Mouse (Mus musculus): Measurements from ENCODE around the gene Cd3d. TPM values are rescaled to one million over a fixed set of nuclear protein-coding genes. Genes with fewer than 3 reads are reported as not detected.

Gene Cd3d
- polyA plus RNA-seq, 1 experiment from 2014 or later: not detected

DNA sequence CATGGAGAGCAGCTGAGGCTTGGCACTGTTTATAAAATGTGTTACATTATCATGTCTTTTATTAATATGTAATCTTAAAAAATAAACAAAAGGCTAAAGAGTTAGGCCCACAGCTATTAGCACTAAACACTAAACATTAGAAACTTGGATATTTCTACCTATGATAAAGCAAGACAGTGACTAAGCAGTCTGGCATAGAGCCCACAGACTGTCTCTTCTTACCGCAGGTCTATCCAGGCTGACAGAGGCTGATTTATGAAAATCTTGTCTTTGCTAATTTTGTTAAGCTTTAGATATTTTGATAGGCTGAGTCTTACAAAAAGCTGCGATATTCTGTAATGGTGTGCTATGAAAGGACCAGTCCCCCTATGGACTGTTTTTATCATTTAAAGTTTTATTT, 11.7 kb downstream of the Cd3d start:
- ATAC-seq (ENCODE audit: insufficient number of reproducible peaks, insufficient read depth, low FRiP score, low TSS enrichment, low read depth): no peak
- H3K27me3 ChIP-seq: peaks cover 6% of the 10 kb centered on the region; the same call in 1 of the 2 replicates
- H3K36me3 ChIP-seq: no peaks in the 10 kb centered on the region
- H3K4me2 ChIP-seq: no peak overlapping the region
- no peak overlapping the region for H3K9ac ChIP-seq
- no peaks in the 10 kb centered on the region for H3K9me3 ChIP-seq
- no peak overlapping the region for H3K27ac ChIP-seq
- no peak overlapping the region for H3K4me3 ChIP-seq
- H3K4me1 ChIP-seq: no peaks in the 10 kb centered on the region
- WGBS: 93% methylated on average over 2 of the region's 2 CpGs

GRCm38 (mm10) chr9:44994962-44995361, 13.4 kb downstream of the Cd3d start:
- H3K4me1 ChIP-seq: no peaks in the 10 kb centered on the region
- no peaks in the 10 kb centered on the region for H3K36me3 ChIP-seq
- no peak overlapping the region for H3K27ac ChIP-seq
- no peaks in the 10 kb centered on the region for H3K9me3 ChIP-seq
- peaks cover 12% of the 10 kb centered on the region for H3K27me3 ChIP-seq
- no peak overlapping the region for H3K9ac ChIP-seq
- ATAC-seq (ENCODE audit: insufficient number of reproducible peaks, insufficient read depth, low FRiP score, low TSS enrichment, low read depth): no peak
- H3K4me3 ChIP-seq: no peak overlapping the region
- 72% methylated on average over 4 of the region's 4 CpGs for WGBS
- H3K4me2 ChIP-seq: no peak overlapping the region

GRCm38 (mm10) chr9:44996590-44996989, 15.0 kb downstream of the Cd3d start:
- no peaks in the 10 kb centered on the region for H3K4me1 ChIP-seq
- no peaks in the 10 kb centered on the region for H3K36me3 ChIP-seq
- peaks cover 17% of the 10 kb centered on the region for H3K27me3 ChIP-seq
- no peak overlapping the region for H3K9ac ChIP-seq
- ATAC-seq (ENCODE audit: insufficient number of reproducible peaks, insufficient read depth, low FRiP score, low TSS enrichment, low read depth): no peak
- H3K9me3 ChIP-seq: no peaks in the 10 kb centered on the region
- no peak overlapping the region for H3K27ac ChIP-seq
- WGBS: 90% methylated on average over 7 of the region's 7 CpGs
- H3K4me3 ChIP-seq: no peak overlapping the region
- no peak overlapping the region for H3K4me2 ChIP-seq

DNA sequence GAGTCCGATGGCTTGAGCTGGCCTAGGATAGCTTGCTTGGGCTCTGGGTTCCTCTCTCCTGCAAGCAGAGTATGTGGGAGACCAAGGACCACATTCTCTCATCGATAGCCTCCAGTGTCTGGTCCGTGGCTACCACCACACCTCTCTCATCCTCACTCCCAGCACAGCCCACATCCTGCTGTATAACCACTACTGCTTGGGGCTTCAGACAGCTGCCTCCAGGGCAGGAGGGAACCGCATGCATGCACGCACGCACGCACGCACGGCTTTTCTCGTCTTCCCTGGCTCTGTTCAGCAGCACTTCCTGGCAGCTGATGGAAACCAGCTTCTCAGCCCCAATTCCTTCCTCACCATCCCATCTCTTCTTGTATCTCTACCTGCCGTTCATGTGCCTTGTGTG, 16.6 kb downstream of the Cd3d start:
- Histone ChIP-seq H3K9me3 (no peaks in the 10 kb centered on the region), H3K4me2 (no peak overlapping the region), H3K4me3 (no peak overlapping the region), H3K27ac (no peak overlapping the region), H3K4me1 (no peaks in the 10 kb centered on the region), H3K27me3 (peaks cover 17% of the 10 kb centered on the region), H3K9ac (no peak overlapping the region), H3K36me3 (no peaks in the 10 kb centered on the region)
- no peak for ATAC-seq (ENCODE audit: insufficient number of reproducible peaks, insufficient read depth, low FRiP score, low TSS enrichment, low read depth)
- 65% methylated on average over 11 of the region's 11 CpGs for WGBS

GRCm38 (mm10) chr9:44999171-44999570, 17.6 kb downstream of the Cd3d start:
- Histone ChIP-seq H3K9me3 (no peaks in the 10 kb centered on the region), H3K4me2 (no peak overlapping the region), H3K27ac (no peak overlapping the region), H3K4me3 (no peak overlapping the region), H3K4me1 (no peaks in the 10 kb centered on the region), H3K9ac (no peak overlapping the region), H3K36me3 (no peaks in the 10 kb centered on the region), H3K27me3 (peaks cover 17% of the 10 kb centered on the region)
- 50% methylated on average over 6 of the region's 6 CpGs for WGBS
- no peak for ATAC-seq (ENCODE audit: insufficient number of reproducible peaks, insufficient read depth, low FRiP score, low TSS enrichment, low read depth)

- Histone ChIP-seq H3K4me2 (no peak overlapping the region), H3K27ac (no peak overlapping the region), H3K36me3 (no peaks in the 10 kb centered on the region), H3K9ac (no peak overlapping the region), H3K4me3 (no peak overlapping the region), H3K9me3 (no peaks in the 10 kb centered on the region), H3K4me1 (no peaks in the 10 kb centered on the region), H3K27me3 (peaks cover 17% of the 10 kb centered on the region)
- ATAC-seq (ENCODE audit: insufficient number of reproducible peaks, insufficient read depth, low FRiP score, low TSS enrichment, low read depth): no peak
- WGBS: 80% methylated on average over 5 of the region's 5 CpGs
Observed at GRCm38 (mm10) chr9:44999776-45000175, 18.2 kb downstream of the Cd3d start.

GRCm38 (mm10) chr9:45000249-45000648, 18.7 kb downstream of the Cd3d start:
- H3K9ac ChIP-seq: no peak overlapping the region
- peaks cover 17% of the 10 kb centered on the region for H3K27me3 ChIP-seq
- H3K36me3 ChIP-seq: no peaks in the 10 kb centered on the region
- H3K4me2 ChIP-seq: no peak overlapping the region
- no peak for ATAC-seq (ENCODE audit: insufficient number of reproducible peaks, insufficient read depth, low FRiP score, low TSS enrichment, low read depth)
- no peaks in the 10 kb centered on the region for H3K4me1 ChIP-seq
- H3K27ac ChIP-seq: no peak overlapping the region
- no peaks in the 10 kb centered on the region for H3K9me3 ChIP-seq
- WGBS: 60% methylated on average over 3 of the region's 3 CpGs
- H3K4me3 ChIP-seq: no peak overlapping the region

DNA sequence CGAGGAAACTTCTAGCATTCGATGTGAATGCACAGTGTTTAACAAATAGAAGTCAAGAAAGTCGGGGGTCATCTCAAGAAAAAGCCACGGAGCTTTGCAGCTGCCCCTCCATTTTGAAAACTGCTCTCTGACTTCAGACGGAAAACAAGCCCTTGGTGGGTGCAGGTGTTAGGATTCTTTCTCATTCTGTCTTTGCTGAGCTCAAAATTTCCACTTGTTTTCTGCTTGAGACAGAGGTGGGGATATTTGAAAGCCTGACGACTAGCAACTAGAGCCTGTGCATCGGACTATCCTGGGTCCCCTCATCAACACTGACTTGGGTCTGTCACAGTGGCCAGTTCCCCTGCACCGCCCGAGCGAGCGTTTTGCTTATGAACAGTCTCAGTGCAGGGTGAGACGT, 25.8 kb downstream of the Cd3d start:
- Histone ChIP-seq H3K36me3 (no peaks in the 10 kb centered on the region), H3K27ac (no peak overlapping the region), H3K27me3 (peaks cover 13% of the 10 kb centered on the region), H3K4me3 (no peak overlapping the region), H3K9ac (no peak overlapping the region), H3K4me2 (no peak overlapping the region), H3K4me1 (no peaks in the 10 kb centered on the region), H3K9me3 (no peaks in the 10 kb centered on the region)
- 79% methylated on average over 12 of the region's 12 CpGs for WGBS
- ATAC-seq (ENCODE audit: insufficient number of reproducible peaks, insufficient read depth, low FRiP score, low TSS enrichment, low read depth): no peak

GRCm38 (mm10) chr9:45008342-45008741, 26.8 kb downstream of the Cd3d start:
- no peak overlapping the region for H3K9ac ChIP-seq
- H3K27me3 ChIP-seq: peaks cover 13% of the 10 kb centered on the region
- no peaks in the 10 kb centered on the region for H3K36me3 ChIP-seq
- no peak overlapping the region for H3K4me2 ChIP-seq
- no peaks in the 10 kb centered on the region for H3K4me1 ChIP-seq
- no peak overlapping the region for H3K4me3 ChIP-seq
- no peaks in the 10 kb centered on the region for H3K9me3 ChIP-seq
- WGBS: 82% methylated on average over 4 of the region's 4 CpGs
- no peak for ATAC-seq (ENCODE audit: insufficient number of reproducible peaks, insufficient read depth, low FRiP score, low TSS enrichment, low read depth)
- H3K27ac ChIP-seq: no peak overlapping the region

DNA sequence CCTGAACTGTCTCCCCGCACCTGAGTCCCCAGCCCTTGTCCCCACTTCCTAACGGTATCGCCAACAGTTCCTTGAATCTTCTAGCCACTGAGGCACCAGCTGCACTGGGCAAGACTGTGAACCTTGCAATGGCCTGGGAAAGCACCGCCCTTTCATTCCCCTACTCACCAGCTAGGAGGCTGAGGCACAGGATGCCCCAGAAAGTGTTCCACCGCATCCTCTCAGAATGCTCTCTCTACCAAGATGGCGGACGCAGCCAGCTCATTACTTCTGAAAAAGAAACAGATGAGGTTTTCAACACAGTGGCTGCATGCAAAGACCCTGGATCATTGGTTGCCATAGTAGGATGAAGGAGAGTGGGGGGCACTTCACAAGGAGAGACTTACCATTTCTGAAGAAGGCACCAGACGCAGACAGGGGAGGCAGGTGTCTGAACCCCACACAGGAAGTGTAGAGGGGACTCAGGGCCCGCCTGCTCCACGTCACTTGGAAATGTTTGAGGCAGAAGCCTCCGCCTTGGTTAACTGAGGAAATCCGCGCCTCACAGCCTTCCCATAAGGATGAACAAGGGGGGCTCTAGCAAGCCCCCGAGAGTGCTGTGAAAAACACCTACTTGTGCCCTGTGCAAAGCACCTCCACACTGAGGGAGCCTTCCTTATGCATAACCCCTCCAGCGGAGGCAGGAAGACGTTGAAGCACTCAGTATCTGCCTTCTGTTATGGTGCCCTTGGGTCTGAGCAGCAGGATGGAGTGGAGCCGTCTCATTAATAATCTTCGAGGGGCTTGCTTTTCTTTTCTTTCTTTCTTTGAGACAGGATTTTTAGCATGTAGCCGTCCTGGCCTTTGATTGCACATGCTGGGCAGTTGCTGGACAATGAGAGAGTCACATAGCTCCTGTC, 27.8 kb downstream of the Cd3d start, which contains the start of gene Cd3e:
TSS of gene Cd3e (minus strand) at position 448 of the 899 bp plus-strand sequence.
- peaks cover 13% of the 10 kb centered on the region for H3K27me3 ChIP-seq
- H3K4me3 ChIP-seq: no peak within 1 kb of the TSS
- 87% methylated on average over 19 of the region's 19 CpGs for WGBS
- no peak within 1 kb of the TSS for H3K27ac ChIP-seq
- no peak within 1 kb of the TSS for H3K9ac ChIP-seq
- H3K9me3 ChIP-seq: no peaks in the 10 kb centered on the region
- H3K36me3 ChIP-seq: no peaks in the 10 kb centered on the region
- ATAC-seq (ENCODE audit: insufficient number of reproducible peaks, insufficient read depth, low FRiP score, low TSS enrichment, low read depth): no peak
- no peak within 1 kb of the TSS for H3K4me2 ChIP-seq
- no peaks in the 10 kb centered on the region for H3K4me1 ChIP-seq

DNA sequence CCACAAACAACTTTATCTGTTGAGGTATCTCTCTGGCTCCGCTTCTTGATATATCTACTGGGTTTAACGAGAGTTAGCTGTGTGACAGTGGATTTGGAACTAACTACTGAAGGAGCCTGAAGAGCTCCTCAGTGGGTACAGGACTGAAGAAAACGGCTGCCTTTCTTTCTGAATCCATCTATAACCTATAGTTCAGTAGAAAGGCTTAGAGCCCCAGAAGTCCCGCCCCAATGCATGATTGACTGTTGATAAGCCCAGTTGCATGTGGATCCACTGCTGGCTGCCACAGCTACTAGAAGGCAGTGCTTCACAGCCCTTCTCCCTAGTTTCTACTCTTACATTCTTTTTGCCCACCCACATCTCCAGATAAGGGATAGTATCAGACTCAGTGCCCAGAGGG, 28.9 kb downstream of the Cd3d start:
- Histone ChIP-seq H3K27ac (no peak overlapping the region), H3K9me3 (no peaks in the 10 kb centered on the region), H3K9ac (no peak overlapping the region), H3K27me3 (peaks cover 13% of the 10 kb centered on the region), H3K4me2 (no peak overlapping the region), H3K36me3 (no peaks in the 10 kb centered on the region), H3K4me1 (no peaks in the 10 kb centered on the region), H3K4me3 (no peak overlapping the region)
- ATAC-seq (ENCODE audit: insufficient number of reproducible peaks, insufficient read depth, low FRiP score, low TSS enrichment, low read depth): no peak
- 69% methylated on average over 4 of the region's 4 CpGs for WGBS

- no peak overlapping the region for H3K4me2 ChIP-seq
- WGBS: 42% methylated on average over 6 of the region's 6 CpGs
- no peak overlapping the region for H3K27ac ChIP-seq
- no peak overlapping the region for H3K9ac ChIP-seq
- H3K36me3 ChIP-seq: no peaks in the 10 kb centered on the region
- H3K27me3 ChIP-seq: peaks cover 13% of the 10 kb centered on the region
- no peaks in the 10 kb centered on the region for H3K4me1 ChIP-seq
- no peaks in the 10 kb centered on the region for H3K9me3 ChIP-seq
- no peak for ATAC-seq (ENCODE audit: insufficient number of reproducible peaks, insufficient read depth, low FRiP score, low TSS enrichment, low read depth)
- H3K4me3 ChIP-seq: no peak overlapping the region
Observed at GRCm38 (mm10) chr9:45011291-45011690, 29.7 kb downstream of the Cd3d start.

Data from embryonic facial prominence, embryonic 13.5 days (tissue).